Mouse (Mus musculus): ENCODE measurements around the gene Hmgcs2. TPM values are rescaled to one million over a fixed set of nuclear protein-coding genes. Genes with fewer than 3 reads are reported as not detected.

Hmgcs2 gene
- polyA plus RNA-seq, 1 experiment from 2014 or later = 3.8 TPM

GRCm38 (mm10) chr3:98254656-98255583 lies 25.3 kb upstream of the Hmgcs2 start:
- no peaks in the 10 kb centered on the region for H3K4me1 ChIP-seq (replicated peaks)
- WGBS = 91% methylated on average over 8 of the region's 8 CpGs
- H3K9me3 ChIP-seq = peaks cover 18% of the 10 kb centered on the region
- no peak overlapping the region for H3K4me3 ChIP-seq
- no peaks in the 10 kb centered on the region for H3K27me3 ChIP-seq (ENCODE audit: insufficient read depth, poor library complexity, severe bottlenecking)
- H3K27ac ChIP-seq = no peak overlapping the region
- no peak for DNase-seq (ENCODE audit: low spot score)
- H3K36me3 ChIP-seq = no peaks in the 10 kb centered on the region

GRCm38 (mm10) chr3:98258723-98259122 lies 21.5 kb upstream of the Hmgcs2 start:
- no peaks in the 10 kb centered on the region for H3K36me3 ChIP-seq
- DNase-seq (ENCODE audit: low spot score) = no peak
- no peaks in the 10 kb centered on the region for H3K4me1 ChIP-seq (replicated peaks)
- 87% methylated on average over 4 of the region's 4 CpGs for WGBS
- no peaks in the 10 kb centered on the region for H3K27me3 ChIP-seq (ENCODE audit: insufficient read depth, poor library complexity, severe bottlenecking)
- H3K27ac ChIP-seq = no peak overlapping the region
- H3K4me3 ChIP-seq = no peak overlapping the region
- H3K9me3 ChIP-seq = peaks cover 5% of the 10 kb centered on the region; the same call in 1 of the 2 replicates

- Histone ChIP-seq H3K4me1 (replicated peaks) (no peaks in the 10 kb centered on the region), H3K36me3 (no peaks in the 10 kb centered on the region), H3K9me3 (no peaks in the 10 kb centered on the region), H3K4me3 (no peak overlapping the region), H3K27ac (no peak overlapping the region), H3K27me3 (ENCODE audit: insufficient read depth, poor library complexity, severe bottlenecking) (no peaks in the 10 kb centered on the region)
- 95% methylated on average over 5 of the region's 5 CpGs for WGBS
- DNase-seq (ENCODE audit: low spot score) = no peak
Measured at GRCm38 (mm10) chr3:98259271-98259751, 20.9 kb upstream of the Hmgcs2 start.

GRCm38 (mm10) chr3:98260534-98260933 lies 19.7 kb upstream of the Hmgcs2 start:
- no peak overlapping the region for H3K4me3 ChIP-seq
- WGBS = 90% methylated on average over 3 of the region's 3 CpGs
- no peaks in the 10 kb centered on the region for H3K4me1 ChIP-seq (replicated peaks)
- DNase-seq (ENCODE audit: low spot score) = no peak
- no peaks in the 10 kb centered on the region for H3K36me3 ChIP-seq
- H3K9me3 ChIP-seq = no peaks in the 10 kb centered on the region
- H3K27me3 ChIP-seq (ENCODE audit: insufficient read depth, poor library complexity, severe bottlenecking) = no peaks in the 10 kb centered on the region
- H3K27ac ChIP-seq = no peak overlapping the region

GRCm38 (mm10) chr3:98261415-98261814 lies 18.8 kb upstream of the Hmgcs2 start:
- no peaks in the 10 kb centered on the region for H3K36me3 ChIP-seq
- H3K4me3 ChIP-seq = no peak overlapping the region
- H3K9me3 ChIP-seq = no peaks in the 10 kb centered on the region
- H3K27ac ChIP-seq = no peak overlapping the region
- no peaks in the 10 kb centered on the region for H3K27me3 ChIP-seq (ENCODE audit: insufficient read depth, poor library complexity, severe bottlenecking)
- DNase-seq (ENCODE audit: low spot score) = no peak
- peaks cover 3% of the 10 kb centered on the region for H3K4me1 ChIP-seq (replicated peaks)
- WGBS = 90% methylated on average over 4 of the region's 4 CpGs

GRCm38 (mm10) chr3:98262133-98262532 lies 18.1 kb upstream of the Hmgcs2 start:
- DNase-seq (ENCODE audit: low spot score) = no peak
- H3K27ac ChIP-seq = no peak overlapping the region
- WGBS = 90% methylated on average over 2 of the region's 2 CpGs

GRCm38 (mm10) chr3:98267249-98267651 lies 13.0 kb upstream of the Hmgcs2 start:
- Histone ChIP-seq H3K4me1 (replicated peaks) (peaks cover 18% of the 10 kb centered on the region), H3K4me3 (no peak overlapping the region), H3K36me3 (no peaks in the 10 kb centered on the region), H3K27ac (peak overlapping the region; percentile 66), H3K27me3 (ENCODE audit: insufficient read depth, poor library complexity, severe bottlenecking) (no peaks in the 10 kb centered on the region), H3K9me3 (no peaks in the 10 kb centered on the region)
- WGBS = 12% methylated on average over 6 of the region's 6 CpGs
- DNase-seq (ENCODE audit: low spot score) = peak; percentile 28

More at GRCm38 (mm10) chr3:98262133-98262532, 18.1 kb upstream of the Hmgcs2 start:
- no peaks in the 10 kb centered on the region for H3K36me3 ChIP-seq
- no peaks in the 10 kb centered on the region for H3K27me3 ChIP-seq (ENCODE audit: insufficient read depth, poor library complexity, severe bottlenecking)
- no peak overlapping the region for H3K4me3 ChIP-seq
- no peaks in the 10 kb centered on the region for H3K9me3 ChIP-seq
- H3K4me1 ChIP-seq (replicated peaks) = peaks cover 10% of the 10 kb centered on the region

GRCm38 (mm10) chr3:98273623-98274398 lies 6.4 kb upstream of the Hmgcs2 start:
- peaks cover 15% of the 10 kb centered on the region for H3K4me1 ChIP-seq (replicated peaks)
- H3K4me3 ChIP-seq = no peak overlapping the region
- H3K9me3 ChIP-seq = no peaks in the 10 kb centered on the region
- DNase-seq (ENCODE audit: low spot score) = no peak
- no peaks in the 10 kb centered on the region for H3K27me3 ChIP-seq (ENCODE audit: insufficient read depth, poor library complexity, severe bottlenecking)
- H3K36me3 ChIP-seq = no peaks in the 10 kb centered on the region
- H3K27ac ChIP-seq = peak overlapping the region; percentile 8
- WGBS = 63% methylated on average over 11 of the region's 11 CpGs

- Histone ChIP-seq H3K36me3 (no peaks in the 10 kb centered on the region), H3K4me1 (replicated peaks) (peaks cover 14% of the 10 kb centered on the region), H3K27me3 (ENCODE audit: insufficient read depth, poor library complexity, severe bottlenecking) (no peaks in the 10 kb centered on the region), H3K4me3 (no peak overlapping the region), H3K27ac (no peak overlapping the region), H3K9me3 (no peaks in the 10 kb centered on the region)
- DNase-seq (ENCODE audit: low spot score) = no peak
- 80% methylated on average over 4 of the region's 4 CpGs for WGBS
Measured at GRCm38 (mm10) chr3:98279682-98280081, 553 bp upstream of the Hmgcs2 start.

GRCm38 (mm10) chr3:98280933-98281678 lies 871 bp downstream of the Hmgcs2 start:
- H3K4me3 ChIP-seq = no peak overlapping the region
- H3K27me3 ChIP-seq (ENCODE audit: insufficient read depth, poor library complexity, severe bottlenecking) = no peaks in the 10 kb centered on the region
- H3K4me1 ChIP-seq (replicated peaks) = peaks cover 14% of the 10 kb centered on the region
- H3K9me3 ChIP-seq = no peaks in the 10 kb centered on the region
- H3K27ac ChIP-seq = no peak overlapping the region
- no peaks in the 10 kb centered on the region for H3K36me3 ChIP-seq
- peak; percentile 65 for DNase-seq (ENCODE audit: low spot score)
- 47% methylated on average over 12 of the region's 12 CpGs for WGBS

- 89% methylated on average over 8 of the region's 8 CpGs for WGBS
- no peak for DNase-seq (ENCODE audit: low spot score)
- Histone ChIP-seq H3K27me3 (ENCODE audit: insufficient read depth, poor library complexity, severe bottlenecking) (no peaks in the 10 kb centered on the region), H3K27ac (no peak overlapping the region), H3K4me1 (replicated peaks) (peaks cover 14% of the 10 kb centered on the region), H3K4me3 (no peak overlapping the region), H3K9me3 (peaks cover 4% of the 10 kb centered on the region; the same call in 1 of the 2 replicates), H3K36me3 (no peaks in the 10 kb centered on the region)
Measured at GRCm38 (mm10) chr3:98282422-98282821, 2.2 kb downstream of the Hmgcs2 start.

- H3K27me3 ChIP-seq (ENCODE audit: insufficient read depth, poor library complexity, severe bottlenecking) = no peaks in the 10 kb centered on the region
- H3K4me1 ChIP-seq (replicated peaks) = peaks cover 14% of the 10 kb centered on the region
- DNase-seq (ENCODE audit: low spot score) = no peak
- 90% methylated on average over 5 of the region's 5 CpGs for WGBS
- peaks cover 4% of the 10 kb centered on the region; the same call in 1 of the 2 replicates for H3K9me3 ChIP-seq
- H3K36me3 ChIP-seq = no peaks in the 10 kb centered on the region
- H3K27ac ChIP-seq = no peak overlapping the region
- H3K4me3 ChIP-seq = no peak overlapping the region
Measured at GRCm38 (mm10) chr3:98283205-98283604, 3.0 kb downstream of the Hmgcs2 start.

Data from hindbrain, embryonic 10.5 days (tissue).